Mouse (Mus musculus) liver, adult 2 months (tissue): ENCODE measurements around the gene Insl5. TPM values are rescaled to one million over a fixed set of nuclear protein-coding genes. Genes with fewer than 3 reads are reported as not detected.

ENCODE experiments used
- DNase-seq: peaks from one replicate; pipeline ENCODE4 v3.0.0-alpha.2; 2011; ENCODE audit warnings: low read depth, low spot score; ENCODE audit errors: extremely low read depth
- H3K27ac ChIP-seq: fragments of 200-500 bp; replicated peaks from 2 replicates; pipeline ENCODE4 v1.5.1; 2012; ENCODE audit warnings: low read depth, mild to moderate bottlenecking, control low read depth, inconsistent platforms, low read length; ENCODE audit not compliant: insufficient read depth
- H3K27me3 ChIP-seq: fragments of 200-500 bp; 2 replicates; pipeline ENCODE4 v1.6.1; 2012; ENCODE audit warnings: mild to moderate bottlenecking, moderate library complexity, low read length, inconsistent platforms; ENCODE audit not compliant: control insufficient read depth, insufficient read depth
- H3K36me3 ChIP-seq: fragments of 200-500 bp; 2 replicates; pipeline ENCODE4 v1.6.1; 2012; ENCODE audit warnings: low read length, inconsistent platforms; ENCODE audit not compliant: control insufficient read depth, insufficient read depth
- H3K4me1 ChIP-seq: fragments of 200-500 bp; 2 replicates; pipeline ENCODE4 v1.6.1; 2011; ENCODE audit warnings: low read length; ENCODE audit not compliant: control insufficient read depth, insufficient read depth
- H3K4me3 ChIP-seq: fragments of 200-500 bp; 2 replicates; pipeline ENCODE4 v1.5.1; 2011; ENCODE audit warnings: low read depth, mild to moderate bottlenecking, control low read depth, low read length, moderate library complexity; ENCODE audit not compliant: insufficient read depth
- H3K79me2 ChIP-seq: fragments of 200-500 bp; 2 replicates; pipeline ENCODE4 v1.6.1; 2012; ENCODE audit warnings: inconsistent platforms, mild to moderate bottlenecking, low read length, moderate library complexity; ENCODE audit not compliant: control insufficient read depth, insufficient read depth
- H3K9ac ChIP-seq: fragments of 200-500 bp; 2 replicates; pipeline ENCODE4 v1.6.1; 2012; ENCODE audit warnings: low read depth, mild to moderate bottlenecking, control low read depth, inconsistent platforms, low read length
- CTCF ChIP-seq: fragments of 200-500 bp; IDR thresholded peaks from 2 replicates; pipeline ENCODE4 v1.5.1; 2011; ENCODE audit warnings: low read depth, low read length, control low read depth
- POLR2A ChIP-seq: fragments of 200-500 bp; IDR thresholded peaks from 2 replicates; pipeline ENCODE4 v1.6.1; 2011; ENCODE audit warnings: low read length, control low read depth; ENCODE audit not compliant: insufficient read depth; ENCODE audit errors: extremely low read depth
- WGBS: fragments of 180-500 bp; shearing (Covaris S2); methylation state at CpG from one replicate; pipeline ENCODE4 v1.1.7; 2018; 5-methylcytosine and 5-hydroxymethylcytosine counted together
- polyA plus RNA-seq: library from polyadenylated mRNA; depleted of rRNA; stranded (reverse); fragments of >200 nt; gene quantifications from 2 replicates; pipeline ENCODE4 v1.2.3, GENCODE M21; 2012
- total RNA-seq: library from RNA; depleted of rRNA; stranded (reverse); fragments of >200 nt; gene quantifications from 2 replicates; pipeline ENCODE4 v1.2.3, GENCODE M21; 2014

The Insl5 gene
- total and polyA plus RNA-seq, 2 experiments: not detected

DNA sequence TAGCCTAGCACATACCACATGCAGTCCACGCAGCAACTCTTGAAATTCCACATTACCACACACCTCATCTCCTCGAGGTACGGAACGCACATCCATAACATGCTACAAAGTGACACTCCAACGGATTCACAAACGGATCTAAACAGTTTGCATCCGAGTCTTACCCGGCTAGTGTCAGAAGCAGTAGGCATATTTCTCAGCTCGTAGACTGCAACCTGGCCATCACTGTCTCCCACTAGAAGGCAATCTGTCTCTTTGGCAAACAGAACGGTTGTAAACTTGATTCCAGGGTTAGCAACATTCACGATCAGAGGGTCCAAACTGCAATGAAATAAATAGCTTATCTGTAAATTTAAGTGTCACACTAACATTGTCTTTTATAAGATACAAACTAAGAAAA is 21.4 kb upstream of the Insl5 start:
- WGBS: 85% methylated on average over 11 of the region's 11 CpGs
- no peak for DNase-seq
- no peak overlapping the region for H3K9ac ChIP-seq
- H3K4me3 ChIP-seq: no peak overlapping the region
- TF ChIP-seq CTCF (no peak), POLR2A (no peak)
- H3K27ac ChIP-seq: no peak overlapping the region
- H3K27me3 ChIP-seq: no peaks in the 10 kb centered on the region
- no peaks in the 10 kb centered on the region for H3K4me1 ChIP-seq
- no peaks in the 10 kb centered on the region for H3K36me3 ChIP-seq
- no peaks in the 10 kb centered on the region for H3K79me2 ChIP-seq

DNA sequence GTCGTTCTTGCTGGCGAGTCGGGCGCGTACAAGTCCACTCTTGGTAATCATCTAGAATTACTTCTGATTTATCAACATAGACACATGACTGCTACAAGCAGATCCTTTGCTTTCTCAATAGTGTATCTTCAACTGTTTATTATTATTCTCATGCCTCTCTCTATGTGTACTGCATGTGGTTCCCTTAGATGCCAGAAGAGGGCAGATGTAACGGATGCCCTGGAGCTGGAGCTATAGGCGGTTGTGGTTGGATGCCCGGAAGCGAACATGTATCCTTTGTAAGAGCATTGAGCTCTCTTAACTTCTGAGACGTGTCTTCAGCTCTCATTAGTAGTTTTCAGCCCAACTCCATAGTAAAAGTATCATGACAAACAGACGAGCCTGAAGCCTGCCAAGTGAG is 16.4 kb upstream of the Insl5 start:
- Histone ChIP-seq H3K4me3 (no peak overlapping the region), H3K27me3 (no peaks in the 10 kb centered on the region), H3K9ac (no peak overlapping the region), H3K79me2 (no peaks in the 10 kb centered on the region), H3K27ac (no peak overlapping the region), H3K4me1 (no peaks in the 10 kb centered on the region), H3K36me3 (no peaks in the 10 kb centered on the region)
- WGBS: 93% methylated on average over 11 of the region's 11 CpGs
- TF ChIP-seq CTCF: no peak
- DNase-seq: no peak

DNA sequence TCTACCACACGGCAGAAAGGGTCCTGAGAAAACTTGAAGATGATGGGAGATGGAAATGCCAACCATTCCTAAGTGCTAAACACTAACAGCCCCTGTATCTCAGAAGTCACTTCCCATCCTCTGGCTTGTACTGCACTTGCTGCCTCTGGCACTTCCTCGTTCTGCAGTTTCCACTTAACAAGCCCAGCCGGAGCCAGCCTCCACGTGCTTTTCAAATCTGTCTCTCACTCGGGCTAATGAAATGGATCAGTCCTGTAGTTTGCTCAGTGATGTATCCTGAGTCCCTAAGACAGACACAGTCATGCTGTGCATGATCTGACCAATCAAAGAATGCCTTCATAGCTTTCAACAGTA is 13.2 kb upstream of the Insl5 start:
- Histone ChIP-seq H3K79me2 (no peaks in the 10 kb centered on the region), H3K27me3 (no peaks in the 10 kb centered on the region), H3K27ac (no peak overlapping the region), H3K36me3 (no peaks in the 10 kb centered on the region), H3K9ac (no peak overlapping the region), H3K4me1 (no peaks in the 10 kb centered on the region), H3K4me3 (no peak overlapping the region)
- TF ChIP-seq POLR2A (no peak), CTCF (no peak)
- DNase-seq: no peak
- WGBS: 63% methylated on average over 5 of the region's 5 CpGs

DNA sequence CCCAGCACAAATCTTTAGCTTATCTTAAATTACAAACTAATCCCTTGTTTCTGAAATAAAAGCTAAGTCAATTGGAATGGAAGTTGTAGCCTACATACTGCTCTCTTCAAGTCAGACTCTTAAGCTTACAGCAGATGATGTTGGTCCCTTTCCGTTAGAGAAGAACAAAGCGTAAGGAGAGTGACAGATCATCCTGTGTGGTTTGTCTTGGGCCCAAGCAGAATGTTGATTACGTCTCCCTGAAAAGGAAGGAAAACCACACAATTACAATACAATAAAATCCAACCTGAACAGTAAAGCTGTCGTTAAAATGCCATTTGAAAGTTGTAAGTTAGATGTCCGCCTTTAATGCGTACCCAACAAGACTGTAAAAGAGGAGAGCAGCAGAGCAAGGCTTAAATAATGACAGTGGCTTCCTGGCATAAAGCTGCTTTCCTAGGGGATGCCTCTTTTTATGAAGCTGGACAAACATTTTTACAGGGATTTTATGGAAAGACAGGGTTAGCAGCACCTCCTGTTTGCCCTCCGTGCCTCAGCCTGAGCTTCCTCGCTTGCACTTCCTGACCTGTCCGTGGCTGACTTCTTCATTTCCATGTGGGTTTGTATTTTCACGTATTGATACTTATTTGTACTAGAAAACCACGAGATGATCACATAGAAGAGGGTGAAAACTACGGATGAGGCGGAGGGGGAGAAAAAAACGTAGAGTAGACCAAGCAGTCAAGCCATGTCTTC is 12.6 kb upstream of the Insl5 start:
- Histone ChIP-seq H3K36me3 (no peaks in the 10 kb centered on the region), H3K4me1 (no peaks in the 10 kb centered on the region), H3K79me2 (no peaks in the 10 kb centered on the region), H3K27me3 (no peaks in the 10 kb centered on the region), H3K4me3 (no peak overlapping the region), H3K9ac (no peak overlapping the region), H3K27ac (no peak overlapping the region)
- no peak for DNase-seq
- TF ChIP-seq POLR2A: no peak
- no peak for TF ChIP-seq CTCF
- WGBS: 85% methylated on average over 14 of the region's 14 CpGs

DNA sequence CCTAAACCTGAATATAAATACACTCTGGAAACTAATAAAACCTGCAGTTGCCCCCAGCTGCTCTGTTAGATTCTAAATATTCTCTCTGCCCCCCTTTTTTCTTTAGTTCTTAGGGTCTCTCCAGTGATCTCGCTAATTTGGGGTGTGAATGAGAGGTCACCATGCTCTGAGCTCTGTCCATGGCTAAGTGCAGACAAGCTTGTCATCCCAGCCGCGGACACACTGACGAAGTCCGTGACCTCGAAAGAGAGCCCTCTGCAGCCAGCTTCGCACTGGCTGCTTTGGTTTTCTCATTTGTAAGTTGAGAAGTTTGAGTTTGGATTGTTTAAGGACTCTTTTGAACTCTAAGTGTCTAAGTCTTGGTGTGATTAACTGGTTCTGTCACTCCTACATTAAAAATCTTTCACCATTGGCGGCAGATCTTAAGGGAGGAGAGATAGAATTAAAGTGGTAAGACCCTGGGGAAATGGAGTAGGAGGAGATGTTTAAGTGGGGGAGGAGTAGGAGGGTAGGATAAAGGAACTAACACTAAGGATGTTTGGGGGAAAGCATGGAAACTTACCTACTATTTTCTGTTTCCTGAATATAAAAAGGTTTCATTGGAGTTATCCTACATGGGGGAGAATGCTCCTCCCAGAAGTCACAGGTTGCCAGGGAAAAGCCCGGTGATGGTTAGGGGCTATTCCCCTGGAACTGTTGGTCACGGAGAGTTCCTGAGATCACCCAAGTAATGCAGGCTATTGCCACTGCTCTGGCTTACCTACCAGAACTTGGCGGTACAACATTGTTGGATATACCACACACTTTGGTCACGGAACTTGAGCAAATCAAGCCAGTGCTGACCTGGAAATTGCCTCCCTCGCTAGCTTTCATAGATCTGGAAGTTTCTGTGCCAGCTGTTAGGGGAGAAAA is 1.8 kb upstream of the Insl5 start:
- Histone ChIP-seq H3K9ac (no peak overlapping the region), H3K27me3 (no peaks in the 10 kb centered on the region), H3K4me1 (no peaks in the 10 kb centered on the region), H3K79me2 (no peaks in the 10 kb centered on the region), H3K36me3 (no peaks in the 10 kb centered on the region), H3K27ac (no peak overlapping the region), H3K4me3 (no peak overlapping the region)
- DNase-seq: no peak
- TF ChIP-seq CTCF: no peak
- no peak for TF ChIP-seq POLR2A
- WGBS: 76% methylated on average over 13 of the region's 13 CpGs

DNA sequence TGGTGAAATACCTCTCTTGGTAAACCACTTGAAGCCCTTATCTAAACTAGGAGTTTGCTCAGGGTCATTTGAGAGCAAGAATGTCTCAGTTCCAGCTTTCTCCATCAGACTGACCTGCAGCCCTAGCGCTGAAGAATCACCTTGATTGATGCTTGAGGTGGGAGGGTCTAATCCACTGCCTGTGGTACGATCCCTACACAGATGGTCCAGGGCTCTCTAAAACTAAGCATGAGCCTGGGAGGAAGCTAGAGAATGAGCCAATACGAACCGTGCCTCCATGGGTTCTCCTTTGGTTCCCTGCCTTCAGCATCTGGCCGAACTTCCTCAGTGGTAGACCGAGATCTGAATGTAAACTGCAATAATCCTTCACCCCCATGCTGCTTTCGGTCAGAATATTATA is 1.1 kb upstream of the Insl5 start:
- DNase-seq: no peak
- Histone ChIP-seq H3K4me3 (no peak overlapping the region), H3K27me3 (no peaks in the 10 kb centered on the region), H3K79me2 (no peaks in the 10 kb centered on the region), H3K9ac (no peak overlapping the region), H3K27ac (no peak overlapping the region), H3K36me3 (no peaks in the 10 kb centered on the region), H3K4me1 (no peaks in the 10 kb centered on the region)
- no peak for TF ChIP-seq POLR2A
- TF ChIP-seq CTCF: no peak
- WGBS: 71% methylated on average over 7 of the region's 7 CpGs
